Mouse (Mus musculus) liver, embryonic 11.5 days (tissue): ENCODE data around the gene Wdr38. TPM values are rescaled to one million over a fixed set of nuclear protein-coding genes. Genes with fewer than 3 reads are reported as not detected.
"Not testable (repeated sequence)": the region's sequence is repeated elsewhere in the genome, so short reads cannot be mapped to it uniquely, and the experiment has no call there.

Experiments
- ATAC-seq: fragments of 200-750 bp; cut with Nextera tagmentation; replicated peaks from 2 replicates; pipeline ENCODE4 v1.8.0; 2017; ENCODE audit warnings: moderate number of reproducible peaks, mild to moderate bottlenecking, moderate TSS enrichment, moderate library complexity; ENCODE audit not compliant: low FRiP score
- DNase-seq: peaks from one replicate; pipeline ENCODE4 v3.0.0-alpha.2; 2017; ENCODE audit warnings: low spot score
- H3K27ac ChIP-seq: fragments of 300-500 bp; sonication (generic); 2 replicates; pipeline ENCODE4 v1.5.1; 2014; ENCODE audit warnings: mild to moderate bottlenecking, low read depth, low read length, control low read depth
- H3K27me3 ChIP-seq: fragments of 300-500 bp; sonication (generic); replicated peaks from 2 replicates; pipeline ENCODE4 v1.6.1; 2014; ENCODE audit warnings: low read length, mixed read lengths; ENCODE audit not compliant: control insufficient read depth, insufficient read depth
- H3K36me3 ChIP-seq: fragments of 300-500 bp; sonication (generic); 2 replicates; pipeline ENCODE4 v1.6.1; 2014; ENCODE audit warnings: mild to moderate bottlenecking, low read length, moderate library complexity, mixed read lengths; ENCODE audit not compliant: control insufficient read depth, insufficient read depth
- H3K4me1 ChIP-seq: fragments of 300-500 bp; sonication (generic); replicated peaks from 2 replicates; pipeline ENCODE4 v1.6.1; 2014; ENCODE audit warnings: low read length, mixed read lengths; ENCODE audit not compliant: control insufficient read depth, insufficient read depth
- H3K4me2 ChIP-seq: fragments of 300-500 bp; sonication (generic); 2 replicates; pipeline ENCODE4 v1.6.1; 2014; ENCODE audit warnings: mild to moderate bottlenecking, control low read depth, moderate library complexity
- H3K4me3 ChIP-seq: fragments of 300-500 bp; sonication (generic); 2 replicates; pipeline ENCODE4 v1.5.1; 2014; ENCODE audit warnings: low read depth, low read length, control low read depth
- H3K9ac ChIP-seq: fragments of 300-500 bp; sonication (generic); 2 replicates; pipeline ENCODE4 v1.6.1; 2014; ENCODE audit warnings: low read depth, low read length, control low read depth
- H3K9me3 ChIP-seq: fragments of 300-500 bp; sonication (generic); 2 replicates; pipeline ENCODE4 v1.6.1; 2016; ENCODE audit warnings: low read length, inconsistent platforms, mixed read lengths; ENCODE audit not compliant: control insufficient read depth
- WGBS: fragments of 180-500 bp; shearing (Covaris S2); extraction: QIAGEN DNeasy Blood & Tissue Kit; methylation state at CpG from one replicate; pipeline ENCODE4 v1.1.7; 2014; 5-methylcytosine and 5-hydroxymethylcytosine counted together
- polyA plus RNA-seq: library from polyadenylated mRNA; unstranded; fragments of >200 nt; fragmentation: Nextera tagmentation; extraction: Ambion mirVana; gene quantifications from 2 replicates; pipeline ENCODE4 v1.2.1, GENCODE M21; 2014

The Wdr38 gene
- polyA plus RNA-seq, 1 experiment from 2014 or later: 1.4 TPM

DNA sequence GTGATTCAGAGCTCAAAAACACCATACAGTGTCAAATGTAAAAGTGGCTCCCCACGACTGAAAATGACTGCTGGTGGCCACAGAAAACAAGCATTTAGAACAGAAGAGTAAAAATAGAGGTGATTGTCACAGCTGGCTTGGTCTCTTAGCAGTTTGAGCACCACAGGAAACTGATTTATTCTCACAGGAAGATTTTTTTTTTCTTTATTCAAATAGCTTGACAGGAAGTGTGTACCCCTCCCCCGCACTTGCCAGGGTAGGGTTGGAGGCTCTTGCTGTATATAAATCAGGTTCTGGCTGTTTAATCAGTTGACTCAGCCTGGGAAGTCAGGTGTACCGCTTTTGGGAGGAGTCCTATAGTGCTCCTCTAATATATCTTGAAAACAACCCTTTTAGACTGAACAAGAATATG lies 11.7 kb downstream of the Wdr38 start:
- peaks cover 6% of the 10 kb centered on the region for H3K36me3 ChIP-seq
- peak overlapping the region; percentile 92 for H3K9ac ChIP-seq
- H3K4me1 ChIP-seq: peaks cover 26% of the 10 kb centered on the region
- H3K4me3 ChIP-seq: peak overlapping the region; percentile 87
- DNase-seq (no peak), ATAC-seq (no peak)
- peak overlapping the region; percentile 67 for H3K4me2 ChIP-seq
- peak overlapping the region; percentile 97 for H3K27ac ChIP-seq
- no peaks in the 10 kb centered on the region for H3K27me3 ChIP-seq
- WGBS: 20% methylated on average over 3 of the region's 3 CpGs
- no peaks in the 10 kb centered on the region for H3K9me3 ChIP-seq

DNA sequence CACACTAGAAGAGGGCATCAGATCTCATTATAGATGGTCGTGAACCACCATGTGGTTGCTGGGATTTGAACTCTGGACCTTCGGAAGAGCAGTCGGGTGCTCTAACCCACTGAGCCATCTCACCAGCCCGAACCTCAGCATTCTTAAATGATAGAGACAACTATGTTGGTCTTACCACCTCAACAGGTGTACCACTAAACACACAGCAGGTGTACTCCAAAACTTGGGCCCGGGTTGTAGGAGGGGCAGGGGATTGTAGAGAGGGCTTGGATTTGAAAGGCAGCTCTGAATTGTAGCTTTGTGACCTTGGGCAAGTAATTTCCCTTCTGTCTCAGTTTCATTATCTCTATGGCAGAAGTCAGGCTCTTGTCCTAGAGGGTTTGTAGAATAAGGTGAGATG lies 12.9 kb downstream of the Wdr38 start:
- H3K27ac ChIP-seq, ATAC-seq: not testable (repeated sequence)
- H3K4me1 ChIP-seq: peaks cover 26% of the 10 kb centered on the region

DNA sequence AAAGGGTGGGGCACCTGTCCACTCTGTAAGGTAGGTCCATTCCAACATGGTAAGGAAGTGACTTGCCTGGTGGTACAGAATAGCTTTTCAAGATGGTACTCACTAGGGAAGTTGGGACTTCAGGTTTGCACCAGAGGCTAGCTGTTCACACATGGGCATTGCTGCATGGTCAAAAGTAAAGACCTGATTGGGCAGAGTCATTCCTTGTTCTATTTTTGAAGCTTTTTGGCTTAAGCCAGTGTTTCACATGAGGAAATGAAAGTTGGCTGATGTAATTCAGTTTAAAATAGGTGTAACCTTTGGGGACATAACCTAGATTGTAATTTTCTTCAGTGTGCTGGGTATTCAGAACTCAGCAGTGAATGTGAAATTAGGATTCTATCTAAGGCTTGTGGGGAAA lies 14.0 kb downstream of the Wdr38 start:
- Histone ChIP-seq H3K4me2 (no peak overlapping the region), H3K9ac (no peak overlapping the region), H3K27me3 (no peaks in the 10 kb centered on the region), H3K36me3 (peaks cover 17% of the 10 kb centered on the region), H3K4me1 (peaks cover 20% of the 10 kb centered on the region), H3K27ac (no peak overlapping the region), H3K4me3 (no peak overlapping the region), H3K9me3 (no peaks in the 10 kb centered on the region)
- no peak for ATAC-seq
- DNase-seq: no peak

More for the DNA sequence above, 12.9 kb downstream of the Wdr38 start:
- H3K9me3 ChIP-seq, DNase-seq, H3K9ac ChIP-seq, H3K27me3 ChIP-seq, H3K4me3 ChIP-seq, H3K4me2 ChIP-seq: not testable (repeated sequence)
- H3K36me3 ChIP-seq: peaks cover 13% of the 10 kb centered on the region
- 83% methylated on average over 5 of the region's 5 CpGs for WGBS

DNA sequence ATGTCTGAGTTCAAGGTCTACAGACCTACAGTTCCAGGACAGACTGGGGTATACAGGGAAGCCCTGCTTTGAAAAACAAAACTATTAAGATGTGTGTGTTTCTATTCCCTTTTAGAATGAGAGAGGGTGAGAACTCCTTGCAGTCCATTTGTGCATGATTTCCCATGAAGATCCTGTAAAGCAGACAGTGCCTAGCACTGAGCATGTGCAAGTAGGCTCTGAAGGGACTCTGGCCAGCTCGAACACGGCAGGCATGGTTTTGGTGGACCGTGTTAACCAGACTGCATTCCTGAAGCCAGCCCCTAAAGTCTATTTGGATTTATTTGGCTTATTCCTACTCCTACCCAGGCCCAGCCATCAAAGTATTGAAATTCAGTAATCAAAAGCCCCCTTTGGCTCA lies 14.7 kb downstream of the Wdr38 start:
- Histone ChIP-seq H3K9me3 (no peaks in the 10 kb centered on the region), H3K27me3 (no peaks in the 10 kb centered on the region), H3K4me1 (peaks cover 15% of the 10 kb centered on the region), H3K27ac (no peak overlapping the region), H3K36me3 (peaks cover 21% of the 10 kb centered on the region), H3K4me2 (no peak overlapping the region), H3K4me3 (no peak overlapping the region), H3K9ac (no peak overlapping the region)
- DNase-seq: no peak
- no peak for ATAC-seq
- WGBS: 89% methylated on average over 3 of the region's 3 CpGs

DNA sequence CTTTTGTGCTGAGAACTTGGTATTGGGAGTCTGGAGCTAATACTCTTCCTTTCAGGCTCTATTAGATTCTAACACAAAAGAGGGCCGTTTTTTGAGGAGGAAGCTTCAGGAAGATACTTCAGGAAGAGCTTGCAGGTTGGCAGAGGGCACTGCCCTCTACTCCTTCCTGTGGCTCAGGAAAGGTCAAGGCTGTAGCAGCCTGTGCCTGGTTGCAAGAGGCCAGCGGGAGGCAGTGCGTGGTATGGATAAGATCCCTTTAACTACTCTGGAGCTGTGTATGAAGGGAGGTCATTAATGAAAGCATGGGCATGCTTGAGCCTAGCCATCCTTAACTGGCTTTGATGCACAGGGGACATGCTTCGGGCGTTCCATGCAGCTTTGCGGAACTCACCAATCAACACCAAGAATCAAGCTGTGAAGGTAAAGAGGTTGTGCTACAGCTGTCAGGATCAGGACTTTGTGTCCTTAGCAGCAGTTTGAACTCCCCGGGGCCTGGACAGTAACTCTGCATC lies 15.5 kb downstream of the Wdr38 start:
- DNase-seq (no peak), ATAC-seq (no peak)
- H3K9me3 ChIP-seq: no peaks in the 10 kb centered on the region
- H3K27me3 ChIP-seq: no peaks in the 10 kb centered on the region
- no peak overlapping the region for H3K27ac ChIP-seq
- peaks cover 10% of the 10 kb centered on the region for H3K4me1 ChIP-seq
- H3K4me3 ChIP-seq: no peak overlapping the region
- no peak overlapping the region for H3K9ac ChIP-seq
- 80% methylated on average over 7 of the region's 7 CpGs for WGBS
- H3K36me3 ChIP-seq: peaks cover 23% of the 10 kb centered on the region
- no peak overlapping the region for H3K4me2 ChIP-seq

DNA sequence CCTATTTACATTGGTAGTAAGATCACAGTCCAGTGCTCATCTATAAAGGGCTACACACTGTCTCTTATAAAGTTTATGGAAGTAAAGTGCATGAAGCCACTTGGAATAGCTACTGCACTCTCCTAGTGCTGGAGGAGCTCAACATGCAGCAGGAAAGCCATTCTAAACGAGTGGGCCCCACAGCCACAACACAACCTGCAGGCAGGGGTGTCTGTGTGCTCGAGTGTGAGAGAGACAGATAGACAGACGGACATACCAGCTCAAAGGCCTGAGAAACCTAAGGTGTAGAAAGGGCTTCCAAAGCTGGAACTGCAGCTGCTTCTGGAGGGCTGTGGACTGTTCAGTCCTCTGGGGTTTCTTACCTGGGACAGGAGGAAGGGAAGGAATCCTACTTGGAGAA lies 19.3 kb downstream of the Wdr38 start:
- H3K9me3 ChIP-seq: no peaks in the 10 kb centered on the region
- H3K4me2 ChIP-seq: no peak overlapping the region
- ATAC-seq: no peak
- H3K9ac ChIP-seq: no peak overlapping the region
- 78% methylated on average over 3 of the region's 3 CpGs for WGBS
- no peak overlapping the region for H3K27ac ChIP-seq
- no peak overlapping the region for H3K4me3 ChIP-seq
- peaks cover 30% of the 10 kb centered on the region for H3K36me3 ChIP-seq
- no peak for DNase-seq
- H3K27me3 ChIP-seq: no peaks in the 10 kb centered on the region
- H3K4me1 ChIP-seq: no peaks in the 10 kb centered on the region

DNA sequence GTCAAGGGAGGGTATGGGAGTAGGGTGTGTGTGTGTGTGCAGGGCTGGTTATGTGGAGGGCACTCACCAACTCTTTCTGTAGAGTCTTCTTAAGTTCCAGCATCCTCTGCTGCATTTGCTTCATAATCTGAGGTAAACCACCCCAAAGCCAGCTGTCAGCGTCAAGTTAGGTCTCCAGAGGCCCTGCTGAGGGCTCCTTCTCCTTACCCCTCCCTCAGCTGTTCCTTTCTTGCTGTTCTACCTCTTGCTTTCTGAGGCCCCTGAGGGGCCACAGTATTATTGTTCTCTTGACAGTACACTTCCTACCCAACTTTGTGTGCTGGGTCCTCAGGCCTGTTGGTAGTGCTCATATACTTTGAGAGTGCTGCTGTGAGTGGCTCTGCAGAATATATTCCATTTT lies 22.7 kb downstream of the Wdr38 start:
- no peaks in the 10 kb centered on the region for H3K27me3 ChIP-seq
- H3K4me3 ChIP-seq: no peak overlapping the region
- H3K36me3 ChIP-seq: peaks cover 35% of the 10 kb centered on the region
- no peak overlapping the region for H3K27ac ChIP-seq
- whole genome bisulfite sequencing: 87% methylated on average over 1 of the region's 1 CpGs
- H3K9ac ChIP-seq: no peak overlapping the region
- no peak overlapping the region for H3K4me2 ChIP-seq
- DNase-seq (no peak), ATAC-seq (no peak)
- no peaks in the 10 kb centered on the region for H3K4me1 ChIP-seq
- H3K9me3 ChIP-seq: no peaks in the 10 kb centered on the region

DNA sequence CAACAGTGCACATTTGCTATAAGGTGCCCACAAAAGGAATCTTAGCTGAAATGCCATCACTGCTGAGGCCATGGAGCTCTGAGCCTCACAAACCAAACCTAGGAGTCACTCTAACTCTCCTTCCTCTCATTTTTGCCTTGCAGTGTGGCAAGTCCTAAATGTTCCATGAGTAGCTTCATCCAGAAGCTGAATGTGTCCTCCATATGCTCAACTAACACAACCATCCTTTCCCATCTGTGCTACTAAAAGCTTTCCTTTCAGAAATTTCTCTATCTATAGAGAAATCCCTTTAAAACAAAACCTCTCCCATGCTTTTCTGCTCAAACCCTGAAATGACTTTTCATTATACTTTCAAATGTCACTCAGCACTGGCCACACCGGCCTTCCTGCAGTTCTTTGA lies 34.3 kb downstream of the Wdr38 start:
- Histone ChIP-seq H3K27me3 (no peaks in the 10 kb centered on the region), H3K9ac (no peak overlapping the region), H3K9me3 (no peaks in the 10 kb centered on the region), H3K36me3 (peaks cover 35% of the 10 kb centered on the region), H3K4me1 (no peaks in the 10 kb centered on the region), H3K4me2 (no peak overlapping the region), H3K27ac (no peak overlapping the region), H3K4me3 (no peak overlapping the region)
- ATAC-seq: no peak
- WGBS: 97% methylated on average over 1 of the region's 1 CpGs
- no peak for DNase-seq

DNA sequence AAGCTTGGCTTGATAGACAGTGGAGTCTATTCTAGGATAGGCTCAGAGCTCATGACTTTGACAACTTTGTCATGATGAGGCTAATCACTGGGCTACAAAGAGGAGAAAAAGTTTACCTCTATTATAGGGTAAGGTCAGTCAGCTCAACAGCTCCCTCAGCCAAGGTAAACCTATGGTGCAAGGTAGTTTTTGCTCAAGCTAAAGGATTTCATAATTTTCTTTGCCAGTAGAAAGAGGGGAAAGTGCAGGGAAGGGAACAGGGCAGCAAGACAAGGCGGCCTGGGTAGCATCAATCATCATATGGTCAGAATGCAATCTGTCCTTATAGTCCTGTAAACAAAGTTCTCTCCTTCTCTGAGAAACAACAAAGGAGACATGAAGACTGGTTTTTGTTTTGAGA lies 42.9 kb downstream of the Wdr38 start:
- DNase-seq (no peak), ATAC-seq (no peak)
- no peak overlapping the region for H3K4me2 ChIP-seq
- H3K36me3 ChIP-seq: peaks cover 19% of the 10 kb centered on the region
- H3K4me3 ChIP-seq: no peak overlapping the region
- H3K9me3 ChIP-seq: no peaks in the 10 kb centered on the region
- WGBS: 95% methylated on average over 1 of the region's 1 CpGs
- H3K27me3 ChIP-seq: no peaks in the 10 kb centered on the region
- H3K9ac ChIP-seq: no peak overlapping the region
- H3K27ac ChIP-seq: no peak overlapping the region
- H3K4me1 ChIP-seq: no peaks in the 10 kb centered on the region
